Mouse (Mus musculus): ENCODE measurements around the gene Gpr176.
A peak's percentile ranks its signal among the peaks of the same experiment; 100 is the strongest.
"Not testable (repeated sequence)": the region's sequence is repeated elsewhere in the genome, so short reads cannot be mapped to it uniquely, and the experiment has no call there.

The Gpr176 gene

DNA sequence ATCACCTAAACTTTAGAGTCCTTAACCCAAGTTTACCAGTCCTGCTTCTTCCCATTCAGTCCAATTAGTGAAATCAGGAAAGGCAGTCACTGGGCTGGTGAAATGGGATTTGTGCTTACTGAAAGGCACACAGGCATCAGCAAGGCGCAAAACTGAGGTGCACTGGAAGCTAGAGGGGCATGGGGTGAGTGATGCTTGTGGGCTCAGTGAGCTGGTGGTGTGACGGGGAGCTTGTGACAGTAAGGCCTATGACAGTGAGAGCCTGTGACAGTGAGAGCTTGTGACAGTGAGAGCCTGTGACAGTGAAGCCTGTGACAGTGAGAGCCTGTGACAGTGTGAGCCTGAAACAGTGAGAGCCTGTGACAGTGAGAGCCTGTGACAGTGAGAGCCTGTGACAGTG, 71.6 kb downstream of the Gpr176 start:
- DNase-seq (ENCODE audit: low spot score in 2 of 2), result no peak

DNA sequence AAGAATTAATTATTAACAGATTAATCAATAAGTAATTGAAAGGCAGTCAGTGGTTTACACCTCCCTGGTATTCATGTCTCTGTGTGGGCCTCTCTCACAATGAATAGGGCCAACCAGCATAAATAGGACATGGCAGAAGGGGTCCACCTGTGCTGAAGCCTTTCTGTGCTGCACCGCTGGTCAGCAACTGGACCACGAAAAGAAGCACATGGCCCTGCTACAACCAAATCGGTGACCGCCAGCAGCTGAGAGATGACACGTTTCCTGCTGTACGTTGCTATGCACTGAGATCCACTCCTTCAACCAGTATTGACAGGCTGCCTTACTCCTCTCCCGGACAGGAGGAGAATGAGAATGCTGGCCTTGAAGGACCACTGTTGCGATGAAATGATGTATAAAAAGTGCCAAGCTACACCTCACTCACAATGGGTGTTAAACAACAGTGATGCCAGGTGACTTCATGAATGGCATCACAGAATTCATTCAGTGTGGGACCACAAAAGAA, 72.1 kb downstream of the Gpr176 start:
- DNase-seq (ENCODE audit: low spot score in 2 of 2), result no peak

DNA sequence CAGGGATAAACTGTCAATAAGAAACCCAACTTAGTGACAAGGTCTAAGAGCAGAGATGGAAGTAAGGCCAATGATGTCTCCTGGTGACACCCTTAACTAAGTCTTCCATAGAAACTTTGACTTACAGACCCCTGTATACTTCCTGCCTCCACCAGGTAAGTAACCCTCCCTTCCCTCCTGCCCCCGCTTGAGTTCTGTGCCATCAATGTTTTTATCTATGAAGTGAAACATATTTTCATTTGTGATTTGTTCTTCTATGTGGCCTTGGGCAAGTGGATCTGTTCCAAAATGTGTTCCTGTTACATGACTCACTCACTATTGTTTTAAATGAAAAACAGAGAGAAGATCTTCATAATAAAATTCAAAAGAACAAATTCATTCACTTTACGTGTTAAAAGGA, 73.2 kb downstream of the Gpr176 start:
- no peak for DNase-seq (ENCODE audit: low spot score in 2 of 2)

DNA sequence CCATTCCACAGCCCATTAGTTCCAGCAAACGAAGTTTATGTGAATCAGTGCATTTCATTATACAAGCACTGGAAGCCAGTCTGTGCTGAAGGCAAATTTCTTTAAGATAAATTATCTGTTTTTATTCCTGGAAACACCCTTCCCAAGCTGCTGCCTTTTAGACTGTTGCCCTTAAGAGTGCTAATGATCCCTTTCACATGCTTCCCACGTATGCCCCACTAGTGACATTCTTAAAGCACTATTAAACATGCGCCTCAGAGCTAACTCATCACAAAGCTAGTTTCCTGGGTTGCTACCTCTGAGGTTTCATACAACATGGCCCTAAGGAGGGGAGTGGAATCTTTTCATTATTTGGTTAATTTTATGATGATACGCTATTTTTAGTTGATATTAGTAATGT, 74.6 kb downstream of the Gpr176 start:
- DNase-seq (ENCODE audit: low spot score in 2 of 2), result no peak

DNA sequence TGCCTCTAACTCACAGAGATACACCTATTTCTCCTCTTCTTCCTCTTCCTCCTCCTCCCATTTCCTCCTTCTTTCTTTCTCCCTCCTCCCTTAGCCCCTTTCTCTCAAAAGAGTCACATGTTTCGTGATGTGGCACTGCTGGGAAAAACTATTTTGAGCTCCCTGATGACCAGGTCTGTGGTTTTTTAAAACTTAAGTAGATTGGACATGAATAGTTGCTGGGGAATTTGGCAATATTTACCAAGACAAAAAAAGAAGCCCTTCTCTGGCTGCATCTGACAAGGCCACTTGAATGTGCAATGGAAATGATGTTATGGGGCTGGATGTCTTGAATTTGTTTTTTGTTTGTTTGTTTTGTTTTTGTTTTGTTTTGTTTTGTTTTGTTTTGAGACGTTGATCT, 75.3 kb downstream of the Gpr176 start:
- DNase-seq (ENCODE audit: low spot score in 2 of 2), result no peak

DNA sequence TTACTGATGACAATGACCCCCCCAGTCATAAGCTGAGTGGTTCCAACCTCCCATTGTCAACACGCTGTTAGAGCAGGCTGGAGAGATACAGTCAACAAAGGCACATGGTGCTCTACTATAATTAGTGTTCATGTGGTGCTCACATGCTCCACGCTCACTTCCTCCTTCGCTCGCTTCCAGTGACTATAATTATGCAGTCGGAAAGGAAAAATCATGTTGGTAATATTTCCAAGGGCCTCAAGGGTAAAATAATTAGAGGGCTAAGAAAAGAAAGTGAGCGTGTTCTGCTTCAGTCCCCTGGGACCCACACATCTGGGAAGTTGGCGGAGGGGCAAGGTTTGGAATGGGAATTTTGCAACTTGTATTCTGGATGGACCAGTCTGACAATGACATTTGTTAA, 77.7 kb downstream of the Gpr176 start:
- DNase-seq (ENCODE audit: low spot score in 2 of 2), result no peak

DNA sequence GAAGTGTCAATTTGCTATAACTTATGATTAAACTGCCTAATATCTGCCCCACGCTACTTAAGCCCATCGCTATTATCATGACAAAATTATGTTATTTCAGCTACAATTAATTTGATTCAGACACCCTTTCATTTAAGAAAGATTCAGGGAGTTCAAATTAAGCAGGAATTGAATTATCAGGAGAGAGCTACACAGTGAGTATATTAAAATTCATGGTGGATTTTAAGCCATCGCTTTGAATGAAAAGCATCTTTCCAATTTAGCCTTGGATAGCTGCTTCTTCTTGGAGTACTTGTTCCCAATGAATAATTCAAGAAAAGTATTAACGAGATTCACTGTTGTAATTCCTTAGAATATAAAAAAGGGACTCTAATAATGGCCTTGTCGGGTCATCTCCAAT, 79.6 kb downstream of the Gpr176 start:
- DNase-seq (ENCODE audit: low spot score in 2 of 2), result no peak

DNA sequence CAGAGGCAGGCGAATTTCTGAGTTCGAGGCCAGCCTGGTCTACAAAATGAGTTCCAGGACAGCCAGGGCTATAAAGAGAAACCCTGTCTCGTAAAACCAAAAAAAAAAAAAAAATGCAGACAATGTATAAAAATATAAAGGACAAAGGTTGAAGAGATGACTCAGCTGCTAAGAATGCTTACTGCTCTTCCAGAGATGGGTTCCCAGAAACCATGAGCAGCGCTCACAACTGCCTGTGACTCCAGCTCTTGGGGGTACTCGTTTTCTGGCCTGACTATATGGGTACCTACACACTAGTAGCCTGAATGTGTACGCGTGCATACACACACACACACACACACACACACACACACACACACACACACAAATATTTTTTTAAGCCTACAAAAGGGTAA, 84.2 kb downstream of the Gpr176 start:
- DNase-seq (ENCODE audit: low spot score in 2 of 2), result not testable (repeated sequence)

DNA sequence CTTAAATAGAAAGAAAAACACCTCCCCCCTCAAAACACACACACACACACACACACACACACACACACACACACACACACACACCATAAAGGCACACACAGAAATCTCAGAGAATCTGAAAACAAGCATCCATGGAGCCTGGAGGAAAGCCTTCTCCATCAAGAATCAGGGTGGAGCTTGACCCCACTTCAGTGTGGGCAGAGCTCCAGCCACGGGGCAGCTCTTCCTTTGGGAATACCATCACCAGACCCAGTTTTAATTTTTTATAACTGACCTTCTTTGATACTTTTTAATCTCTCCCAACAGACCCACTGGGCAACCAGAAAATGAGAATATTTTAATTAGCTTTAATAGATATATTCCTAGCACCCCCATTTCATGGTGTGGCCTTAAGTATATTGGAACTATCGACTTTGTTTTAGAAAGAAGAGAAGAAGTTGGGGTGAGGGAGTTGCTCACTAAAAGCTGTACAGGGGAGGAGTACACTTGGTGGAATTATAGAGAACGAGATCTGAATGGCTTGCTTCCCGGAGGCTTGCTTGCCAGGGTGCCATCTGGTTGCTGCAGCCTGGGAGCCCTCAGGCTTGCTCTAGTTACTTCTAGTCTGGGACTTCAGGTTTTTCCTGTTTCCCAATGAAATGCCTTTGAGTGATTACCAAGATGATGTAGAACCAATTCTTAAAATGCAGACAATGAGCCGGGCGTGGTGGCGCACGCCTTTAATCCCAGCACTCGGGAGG, 84.7 kb downstream of the Gpr176 start:
- no peak for DNase-seq (ENCODE audit: low spot score in 2 of 2)

DNA sequence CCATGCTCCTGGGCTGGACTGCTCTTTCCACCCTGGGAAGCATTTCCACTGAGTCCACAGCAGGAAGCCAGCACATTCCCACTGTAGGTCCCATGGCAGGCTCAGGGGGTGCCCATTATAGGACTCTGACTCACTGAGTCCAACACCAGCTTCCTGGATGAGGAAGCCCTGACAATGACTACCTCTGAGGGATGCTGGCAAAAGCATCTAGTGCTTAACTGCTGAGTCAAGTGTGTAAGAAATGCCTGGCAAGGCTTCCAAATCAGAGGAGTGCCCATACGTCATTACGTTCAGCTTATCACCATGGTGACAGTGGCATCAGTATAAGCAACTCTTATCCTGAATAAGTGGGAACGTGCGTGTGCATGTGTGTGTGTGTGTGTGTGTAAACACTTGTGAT, 85.5 kb downstream of the Gpr176 start:
- DNase-seq (ENCODE audit: low spot score in 2 of 2), result peak; percentile 7 to 18

DNA sequence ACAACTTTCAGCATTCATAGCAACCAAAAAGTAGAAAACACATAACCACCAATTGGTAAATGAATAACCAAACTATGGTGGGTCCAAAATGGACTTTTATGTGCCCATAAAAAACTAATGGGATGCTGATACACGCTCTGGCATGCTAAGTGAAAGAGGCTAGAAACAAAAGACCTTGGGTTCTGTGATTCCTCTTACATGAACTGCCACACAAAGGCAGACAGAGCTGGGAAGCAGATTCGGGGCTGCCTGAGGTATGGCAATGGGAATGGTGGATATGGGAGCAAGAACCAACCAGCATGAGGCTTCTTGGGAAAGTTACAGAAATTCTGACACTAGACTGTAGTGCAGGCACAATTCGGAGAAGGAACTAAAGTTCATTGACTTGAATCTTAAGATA, 90.8 kb downstream of the Gpr176 start:
- DNase-seq (ENCODE audit: low spot score in 2 of 2), result no peak

DNA sequence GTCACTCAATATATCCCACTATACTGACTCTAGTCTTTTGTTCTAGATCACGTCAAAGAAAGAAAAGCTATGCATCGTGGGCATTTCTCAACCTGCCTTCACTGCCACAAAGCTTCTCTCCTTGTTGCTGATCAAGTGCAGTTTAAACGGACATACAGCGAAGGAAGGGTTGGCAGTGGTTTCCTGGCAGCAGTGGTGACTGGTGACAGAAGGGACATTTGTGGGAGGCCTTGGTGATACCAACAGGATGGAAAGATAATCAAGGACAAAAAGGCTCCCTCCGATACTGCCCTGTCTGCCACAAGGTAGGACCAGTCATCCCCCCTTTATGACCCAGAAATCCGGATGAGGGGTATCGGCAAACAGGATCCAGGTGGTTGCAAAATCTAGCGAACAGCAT, 95.0 kb downstream of the Gpr176 start:
- no peak for DNase-seq (ENCODE audit: low spot score in 2 of 2)

DNA sequence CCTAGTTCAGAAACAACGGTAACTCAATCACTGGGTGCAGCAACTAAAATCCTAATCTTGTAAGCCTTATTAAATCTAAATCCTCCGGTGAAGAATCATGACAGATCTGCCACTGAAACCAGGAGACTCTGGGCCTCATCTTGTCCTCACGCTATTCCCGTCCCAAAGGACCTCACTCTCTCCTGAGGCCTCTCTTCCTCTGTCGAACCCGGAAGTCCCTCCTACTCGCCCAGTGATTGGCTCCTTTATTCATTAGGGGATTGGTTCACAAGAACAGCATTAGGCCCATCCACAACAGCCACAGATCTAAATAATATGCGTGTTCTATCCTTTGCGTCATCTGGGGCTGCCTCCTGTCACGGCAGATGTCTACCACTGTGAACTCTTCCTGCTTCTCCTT, 101.6 kb downstream of the Gpr176 start:
- no peak for DNase-seq (ENCODE audit: low spot score in 2 of 2)

DNA sequence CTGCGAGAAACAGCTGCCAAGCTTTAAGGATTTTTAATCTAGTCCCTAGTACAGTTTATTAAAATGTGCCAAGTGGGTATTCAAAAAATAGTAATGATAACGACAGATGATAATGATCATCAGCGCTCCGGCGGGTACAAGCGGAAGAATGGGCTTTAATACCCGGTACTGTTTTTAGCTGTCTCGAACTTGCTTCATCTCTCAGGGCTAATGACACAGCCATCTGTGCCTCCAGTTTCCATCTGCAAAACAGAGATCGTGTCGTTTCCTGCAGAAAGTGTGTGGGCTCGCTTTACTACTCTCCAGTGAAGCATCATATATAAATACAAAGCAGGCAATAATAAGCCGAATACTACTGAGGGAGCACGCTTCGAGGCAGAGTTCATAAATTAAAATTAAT, 103.0 kb downstream of the Gpr176 start:
- DNase-seq (ENCODE audit: low spot score in 2 of 2), result peak; percentile 54

DNA sequence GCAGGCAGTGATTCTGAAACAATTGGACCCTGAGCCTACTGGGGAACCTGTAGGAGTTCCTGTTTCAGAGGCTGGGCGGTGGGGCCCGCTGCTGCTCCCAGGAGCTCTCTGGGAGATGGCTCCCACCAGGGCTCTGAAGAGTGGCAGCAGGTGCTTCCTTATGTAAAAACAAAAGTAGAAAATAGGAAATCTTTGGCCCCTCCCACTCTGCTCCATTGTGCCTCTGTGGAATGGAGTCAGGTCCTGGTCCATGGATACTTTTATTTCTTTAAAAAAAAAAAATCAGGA, 109.4 kb downstream of the Gpr176 start:
- no peak for DNase-seq (ENCODE audit: low spot score in 2 of 2)

DNA sequence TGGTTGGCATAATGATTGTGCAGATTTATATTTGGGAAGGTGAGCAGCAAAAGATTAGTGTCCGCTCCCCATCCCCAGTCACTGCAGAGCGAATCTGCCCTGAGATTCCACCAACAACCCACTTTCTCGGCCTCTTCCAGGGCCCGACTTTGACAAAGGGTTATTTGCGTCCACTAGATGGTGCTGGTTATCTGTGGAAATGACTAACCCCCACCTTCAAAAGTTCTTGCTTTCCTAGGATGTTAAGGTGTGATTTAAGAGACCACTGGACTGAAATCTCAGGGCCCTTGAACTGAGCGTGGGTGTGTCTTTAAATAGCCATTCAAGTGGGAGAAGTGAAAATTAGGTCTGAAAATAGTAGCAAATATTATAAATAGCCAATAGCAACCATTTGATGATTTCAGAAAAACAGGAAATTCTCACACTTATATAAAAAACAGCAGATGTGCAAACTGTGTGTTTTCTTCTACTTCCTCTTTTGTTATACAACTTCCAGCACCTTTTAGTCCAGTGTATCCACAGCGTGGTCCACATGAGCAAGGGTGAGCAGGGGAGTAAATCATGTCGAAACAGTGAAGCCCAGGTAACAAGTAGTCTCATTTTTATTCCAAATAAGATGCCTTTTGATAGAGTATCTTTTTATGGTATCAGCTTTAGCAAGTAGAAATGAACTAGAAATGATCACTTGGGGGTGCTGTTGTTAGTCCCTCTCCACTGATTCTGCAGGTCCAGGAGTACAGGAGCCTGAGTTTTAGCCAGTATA, 109.9 kb downstream of the Gpr176 start:
- DNase-seq (ENCODE audit: low spot score in 2 of 2), result peak; percentile 72 to 78

DNA sequence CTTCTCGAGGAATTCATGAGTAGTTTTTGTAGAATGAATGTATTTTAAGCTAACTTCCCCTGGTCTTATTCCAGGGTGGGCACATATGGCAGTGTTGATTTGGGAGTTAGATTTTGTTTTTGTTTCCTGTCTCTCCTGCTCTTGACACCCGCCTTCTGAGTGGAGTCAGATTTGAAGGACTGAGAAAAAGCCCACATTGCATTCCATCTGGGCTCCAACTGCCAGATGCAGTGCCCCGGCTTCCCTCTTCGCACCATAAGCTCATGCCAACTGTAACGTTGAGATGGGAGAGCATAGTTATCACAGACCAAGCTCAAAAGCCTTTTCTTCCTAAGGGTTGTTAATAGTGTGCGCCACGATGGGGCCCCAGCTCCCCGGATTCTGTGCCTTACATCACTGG, 110.5 kb downstream of the Gpr176 start:
- peak; percentile 67 to 69 for DNase-seq (ENCODE audit: low spot score in 2 of 2)

DNA sequence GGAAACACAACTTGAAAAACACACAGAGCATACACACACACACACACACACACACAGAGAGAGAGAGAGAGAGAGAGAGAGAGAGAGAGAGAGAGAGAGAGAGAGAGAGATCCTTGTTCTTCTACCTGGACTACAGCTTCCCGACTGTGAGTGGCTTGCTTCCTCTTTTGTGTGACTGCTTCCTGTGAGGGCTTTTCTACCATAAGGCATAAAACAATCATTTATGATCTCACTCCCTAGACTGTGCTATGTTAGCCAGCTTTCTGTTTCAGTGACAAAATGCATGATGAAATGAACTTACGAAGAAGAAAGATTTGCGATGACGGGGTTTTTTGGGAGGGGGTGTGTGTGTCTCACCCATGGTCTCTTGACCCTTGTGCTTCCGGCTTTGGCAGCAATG, 113.5 kb downstream of the Gpr176 start:
- no peak for DNase-seq (ENCODE audit: low spot score in 2 of 2)

DNA sequence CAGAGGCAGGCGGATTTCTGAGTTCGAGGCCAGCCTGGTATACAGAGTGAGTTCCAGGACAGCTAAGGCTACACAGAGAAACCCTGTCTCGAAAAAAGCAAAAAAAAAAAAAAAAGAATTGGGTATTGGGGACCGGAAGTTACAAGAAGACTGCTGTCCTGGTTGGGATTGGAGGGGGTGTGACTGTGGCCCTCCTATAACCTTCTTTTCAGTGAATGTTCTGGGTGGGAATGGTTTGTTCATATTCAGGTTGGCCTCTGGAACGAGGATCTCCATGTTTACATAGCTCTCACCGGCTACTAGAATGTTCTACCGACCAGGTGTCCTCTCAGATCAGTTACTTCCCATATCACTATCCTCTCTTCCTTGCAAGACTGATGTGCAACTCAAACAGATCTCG, 116.1 kb downstream of the Gpr176 start:
- DNase-seq (ENCODE audit: low spot score in 2 of 2), result no peak

DNA sequence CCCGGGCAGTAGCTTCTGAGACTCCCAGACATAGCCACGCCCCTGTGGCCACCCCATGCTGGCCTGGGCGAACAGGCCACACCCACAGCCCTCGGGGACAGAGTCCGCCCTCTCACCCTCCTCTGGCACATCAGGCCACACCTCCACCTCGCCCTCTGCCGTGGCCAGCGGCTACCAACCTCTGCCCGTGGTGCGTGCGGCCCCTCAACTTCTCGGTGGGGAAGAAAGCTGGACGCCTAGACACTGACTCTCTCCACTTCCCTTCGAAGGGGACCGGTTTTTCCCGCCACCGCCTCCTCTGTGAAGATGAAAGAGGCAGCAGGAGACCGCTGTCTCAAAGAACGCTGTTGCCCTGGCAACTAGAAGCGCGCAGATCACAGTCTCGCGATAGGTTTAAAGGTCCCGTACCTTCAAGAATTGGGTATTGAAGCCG, 116.6 kb downstream of the Gpr176 start, which contains the start of gene Fsip1:
Gene Fsip1, minus strand, starts transcription at position 346 of the 433 bp plus-strand sequence.
- peak; percentile 56 to 68 for DNase-seq (ENCODE audit: low spot score in 2 of 2)

DNA sequence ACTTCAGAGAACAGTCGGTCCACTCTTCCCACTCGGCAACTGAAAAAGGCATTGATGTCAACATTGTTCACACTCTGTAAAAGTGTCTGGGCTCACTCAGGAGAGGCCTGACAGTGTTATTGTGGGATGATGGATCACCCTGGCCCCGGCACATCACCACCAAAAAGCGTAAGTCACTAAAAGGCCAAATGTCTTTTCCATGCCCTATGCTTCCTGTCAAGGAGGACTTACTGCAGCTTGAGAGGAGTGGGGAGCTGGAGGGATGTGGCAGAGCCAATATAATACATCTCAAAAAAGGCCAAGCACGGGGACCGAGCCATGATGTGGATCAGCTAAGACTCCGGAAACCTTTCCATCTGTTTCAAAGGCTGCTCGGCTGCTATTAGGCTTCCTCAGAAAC, 118.7 kb downstream of the Gpr176 start:
- DNase-seq (ENCODE audit: low spot score in 2 of 2), result no peak

DNA sequence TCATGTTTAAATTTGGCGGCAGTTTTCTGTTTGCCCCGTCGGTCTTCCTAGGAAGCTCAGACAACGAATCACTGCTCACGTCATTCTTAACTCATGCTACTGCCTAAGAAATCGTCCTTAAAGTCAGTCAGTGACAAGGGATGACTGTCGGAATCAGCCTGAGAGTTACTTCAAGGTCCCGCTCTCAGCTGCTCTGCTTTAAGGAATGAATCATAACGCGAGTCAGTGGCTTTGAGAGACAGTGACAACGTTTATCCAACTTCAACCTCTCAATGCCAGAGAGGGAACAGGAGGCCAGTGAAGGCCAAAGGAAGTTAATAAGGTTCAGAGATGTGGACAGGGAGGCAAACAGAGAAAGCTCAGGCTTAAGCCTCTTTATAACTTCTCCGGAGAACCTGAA, 124.3 kb downstream of the Gpr176 start:
- DNase-seq (ENCODE audit: low spot score in 2 of 2), result no peak

DNA sequence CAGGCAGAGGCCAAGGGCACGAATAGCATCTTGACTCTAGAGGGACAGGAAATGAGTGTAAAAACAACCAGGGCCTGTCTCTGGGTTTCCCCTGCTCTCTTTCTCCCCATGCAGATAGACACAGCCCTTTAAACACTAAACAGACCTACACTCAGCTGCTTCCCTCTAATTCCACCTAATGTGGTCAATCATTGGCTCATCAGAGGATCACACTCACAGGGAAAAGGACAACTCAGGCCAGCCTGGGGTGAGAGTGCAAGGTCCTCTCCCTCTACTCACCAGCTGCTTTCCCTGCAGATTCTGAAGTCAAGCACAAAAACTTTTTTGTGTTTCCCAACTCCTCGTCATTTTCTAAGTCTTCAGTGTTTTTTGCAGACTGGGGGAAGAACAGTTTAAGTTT, 125.2 kb downstream of the Gpr176 start:
- DNase-seq (ENCODE audit: low spot score in 2 of 2), result no peak
